Mouse (Mus musculus): ENCODE results near the gene Zfp790.

Gene Zfp790

GRCm38 (mm10) chr7:29815910-29816429 lies at the start of gene Zfp790:
TSS of gene Zfp790 (plus strand) at chr7:29816114.
- DNase-seq, result peak; percentile 81

- peak; percentile 83 for DNase-seq
These were observed 48.7 kb upstream of the Zfp790 start for GRCm38 (mm10) chr7:29767058-29767686.

GRCm38 (mm10) chr7:29768090-29768900 lies 47.6 kb upstream of the Zfp790 start, which contains the start of gene Zfp84:
TSS of gene Zfp84 (plus strand) at chr7:29768552.
- peak; percentile 85 for DNase-seq

- no peak for DNase-seq
These were observed 46.9 kb upstream of the Zfp790 start for GRCm38 (mm10) chr7:29768980-29769379.

GRCm38 (mm10) chr7:29773503-29773902 lies 42.4 kb upstream of the Zfp790 start:
- no peak for DNase-seq

- no peak for DNase-seq
These were observed 41.5 kb upstream of the Zfp790 start for GRCm38 (mm10) chr7:29774371-29774770.

- no peak for DNase-seq
These were observed 39.3 kb upstream of the Zfp790 start for GRCm38 (mm10) chr7:29776568-29776967.

- no peak for DNase-seq
These were observed 38.5 kb upstream of the Zfp790 start for GRCm38 (mm10) chr7:29777372-29777771.

- peak; percentile 80 for DNase-seq
These were observed 31.9 kb upstream of the Zfp790 start, which contains the start of gene Zfp30 for GRCm38 (mm10) chr7:29783871-29784551. TSS of gene Zfp30 (plus strand) at chr7:29783998.

GRCm38 (mm10) chr7:29785023-29785422 lies 30.9 kb upstream of the Zfp790 start:
- no peak for DNase-seq

- no peak for DNase-seq
These were observed 30.0 kb upstream of the Zfp790 start for GRCm38 (mm10) chr7:29785888-29786287.

- DNase-seq, result no peak
These were observed 23.0 kb upstream of the Zfp790 start for GRCm38 (mm10) chr7:29792906-29793305.

- no peak for DNase-seq
These were observed 8.9 kb upstream of the Zfp790 start for GRCm38 (mm10) chr7:29807046-29807445.

- no peak for DNase-seq
These were observed 3.7 kb upstream of the Zfp790 start for GRCm38 (mm10) chr7:29812244-29812643.

- DNase-seq, result no peak
These were observed 1.5 kb upstream of the Zfp790 start for GRCm38 (mm10) chr7:29814381-29814780.

- DNase-seq, result no peak
These were observed 691 bp upstream of the Zfp790 start for GRCm38 (mm10) chr7:29815061-29815784.

GRCm38 (mm10) chr7:29818619-29819254 lies 2.8 kb downstream of the Zfp790 start:
- DNase-seq, result peak; percentile 69

- no peak for DNase-seq
These were observed 12.1 kb downstream of the Zfp790 start for GRCm38 (mm10) chr7:29828001-29828400.

GRCm38 (mm10) chr7:29829804-29830203 lies 13.9 kb downstream of the Zfp790 start:
- no peak for DNase-seq

- DNase-seq, result no peak
These were observed 20.9 kb downstream of the Zfp790 start for GRCm38 (mm10) chr7:29836816-29837215.

- no peak for DNase-seq
These were observed 23.3 kb downstream of the Zfp790 start for GRCm38 (mm10) chr7:29839256-29839655.

- no peak for DNase-seq
These were observed 26.2 kb downstream of the Zfp790 start for GRCm38 (mm10) chr7:29842105-29842504.

Measured in cerebellum, adult 8-10 months (tissue).